Mouse (Mus musculus): ENCODE results near the gene Amz1. TPM values are rescaled to one million over a fixed set of nuclear protein-coding genes. Genes with fewer than 3 reads are reported as not detected.

Amz1 gene
- polyA plus RNA-seq, 1 experiment from 2014 or later: 0.38 TPM

GRCm38 (mm10) chr5:140798158-140798557 is 74.2 kb downstream of the Amz1 start:
- ATAC-seq (ENCODE audit: insufficient read depth, low FRiP score, low TSS enrichment) (no peak), DNase-seq (ENCODE audit: low spot score) (no peak)
- Histone ChIP-seq H3K27ac (ENCODE audit: low read depth, low read length) (no peak overlapping the region), H3K27me3 (ENCODE audit: control insufficient read depth, insufficient read depth, low read length) (no peaks in the 10 kb centered on the region), H3K9me3 (ENCODE audit: control insufficient read depth, low read length) (no peaks in the 10 kb centered on the region), H3K4me2 (ENCODE audit: low read depth) (no peak overlapping the region), H3K4me3 (ENCODE audit: low read depth, low read length) (no peak overlapping the region), H3K9ac (ENCODE audit: low read length) (no peak overlapping the region), H3K36me3 (ENCODE audit: control insufficient read depth, insufficient read depth, low read length) (no peaks in the 10 kb centered on the region), H3K4me1 (ENCODE audit: control insufficient read depth, insufficient read depth, low read length) (no peaks in the 10 kb centered on the region)
- WGBS: 90% methylated on average over 7 of the region's 7 CpGs

GRCm38 (mm10) chr5:140798775-140799174 is 74.8 kb downstream of the Amz1 start:
- Histone ChIP-seq H3K36me3 (ENCODE audit: control insufficient read depth, insufficient read depth, low read length) (no peaks in the 10 kb centered on the region), H3K9ac (ENCODE audit: low read length) (no peak overlapping the region), H3K4me2 (ENCODE audit: low read depth) (no peak overlapping the region), H3K27ac (ENCODE audit: low read depth, low read length) (no peak overlapping the region), H3K9me3 (ENCODE audit: control insufficient read depth, low read length) (no peaks in the 10 kb centered on the region), H3K4me1 (ENCODE audit: control insufficient read depth, insufficient read depth, low read length) (no peaks in the 10 kb centered on the region), H3K27me3 (ENCODE audit: control insufficient read depth, insufficient read depth, low read length) (no peaks in the 10 kb centered on the region), H3K4me3 (ENCODE audit: low read depth, low read length) (no peak overlapping the region)
- WGBS: 75% methylated on average over 4 of the region's 5 CpGs
- ATAC-seq (ENCODE audit: insufficient read depth, low FRiP score, low TSS enrichment) (no peak), DNase-seq (ENCODE audit: low spot score) (no peak)

- Histone ChIP-seq H3K9ac (ENCODE audit: low read length) (no peak overlapping the region), H3K36me3 (ENCODE audit: control insufficient read depth, insufficient read depth, low read length) (no peaks in the 10 kb centered on the region), H3K4me1 (ENCODE audit: control insufficient read depth, insufficient read depth, low read length) (no peaks in the 10 kb centered on the region), H3K4me2 (ENCODE audit: low read depth) (no peak overlapping the region), H3K27me3 (ENCODE audit: control insufficient read depth, insufficient read depth, low read length) (no peaks in the 10 kb centered on the region), H3K4me3 (ENCODE audit: low read depth, low read length) (no peak overlapping the region), H3K27ac (ENCODE audit: low read depth, low read length) (no peak overlapping the region), H3K9me3 (ENCODE audit: control insufficient read depth, low read length) (no peaks in the 10 kb centered on the region)
- no peak for DNase-seq (ENCODE audit: low spot score)
- 74% methylated on average over 2 of the region's 2 CpGs for WGBS
- no peak for ATAC-seq (ENCODE audit: insufficient read depth, low FRiP score, low TSS enrichment)
These were observed 75.3 kb downstream of the Amz1 start for GRCm38 (mm10) chr5:140799190-140799589.

GRCm38 (mm10) chr5:140800288-140800923 is 76.5 kb downstream of the Amz1 start:
- Histone ChIP-seq H3K4me2 (ENCODE audit: low read depth) (no peak overlapping the region), H3K4me1 (ENCODE audit: control insufficient read depth, insufficient read depth, low read length) (no peaks in the 10 kb centered on the region), H3K27ac (ENCODE audit: low read depth, low read length) (no peak overlapping the region), H3K36me3 (ENCODE audit: control insufficient read depth, insufficient read depth, low read length) (no peaks in the 10 kb centered on the region), H3K9ac (ENCODE audit: low read length) (no peak overlapping the region), H3K4me3 (ENCODE audit: low read depth, low read length) (no peak overlapping the region), H3K27me3 (ENCODE audit: control insufficient read depth, insufficient read depth, low read length) (no peaks in the 10 kb centered on the region), H3K9me3 (ENCODE audit: control insufficient read depth, low read length) (no peaks in the 10 kb centered on the region)
- no peak for ATAC-seq (ENCODE audit: insufficient read depth, low FRiP score, low TSS enrichment)
- DNase-seq (ENCODE audit: low spot score): no peak
- 91% methylated on average over 6 of the region's 6 CpGs for WGBS

GRCm38 (mm10) chr5:140801782-140802181 is 77.9 kb downstream of the Amz1 start:
- no peak overlapping the region for H3K4me2 ChIP-seq (ENCODE audit: low read depth)
- no peak overlapping the region for H3K9ac ChIP-seq (ENCODE audit: low read length)
- no peaks in the 10 kb centered on the region for H3K27me3 ChIP-seq (ENCODE audit: control insufficient read depth, insufficient read depth, low read length)
- no peak overlapping the region for H3K4me3 ChIP-seq (ENCODE audit: low read depth, low read length)
- H3K9me3 ChIP-seq (ENCODE audit: control insufficient read depth, low read length): no peaks in the 10 kb centered on the region
- WGBS: 83% methylated on average over 5 of the region's 5 CpGs
- no peaks in the 10 kb centered on the region for H3K36me3 ChIP-seq (ENCODE audit: control insufficient read depth, insufficient read depth, low read length)
- no peak for ATAC-seq (ENCODE audit: insufficient read depth, low FRiP score, low TSS enrichment)
- no peak for DNase-seq (ENCODE audit: low spot score)
- H3K27ac ChIP-seq (ENCODE audit: low read depth, low read length): no peak overlapping the region
- peaks cover 4% of the 10 kb centered on the region; the same call in 1 of the 2 replicates for H3K4me1 ChIP-seq (ENCODE audit: control insufficient read depth, insufficient read depth, low read length)

GRCm38 (mm10) chr5:140806252-140806651 is 82.3 kb downstream of the Amz1 start:
- peaks cover 4% of the 10 kb centered on the region; the same call in 1 of the 2 replicates for H3K4me1 ChIP-seq (ENCODE audit: control insufficient read depth, insufficient read depth, low read length)
- H3K27ac ChIP-seq (ENCODE audit: low read depth, low read length): no peak overlapping the region
- no peaks in the 10 kb centered on the region for H3K36me3 ChIP-seq (ENCODE audit: control insufficient read depth, insufficient read depth, low read length)
- 83% methylated on average over 2 of the region's 2 CpGs for WGBS
- no peak overlapping the region for H3K4me3 ChIP-seq (ENCODE audit: low read depth, low read length)
- ATAC-seq (ENCODE audit: insufficient read depth, low FRiP score, low TSS enrichment) (no peak), DNase-seq (ENCODE audit: low spot score) (no peak)
- no peak overlapping the region for H3K4me2 ChIP-seq (ENCODE audit: low read depth)
- H3K9me3 ChIP-seq (ENCODE audit: control insufficient read depth, low read length): no peaks in the 10 kb centered on the region
- no peaks in the 10 kb centered on the region for H3K27me3 ChIP-seq (ENCODE audit: control insufficient read depth, insufficient read depth, low read length)
- H3K9ac ChIP-seq (ENCODE audit: low read length): no peak overlapping the region

GRCm38 (mm10) chr5:140806939-140807338 is 83.0 kb downstream of the Amz1 start:
- Histone ChIP-seq H3K4me1 (ENCODE audit: control insufficient read depth, insufficient read depth, low read length) (peaks cover 4% of the 10 kb centered on the region; the same call in 1 of the 2 replicates), H3K27me3 (ENCODE audit: control insufficient read depth, insufficient read depth, low read length) (no peaks in the 10 kb centered on the region), H3K36me3 (ENCODE audit: control insufficient read depth, insufficient read depth, low read length) (no peaks in the 10 kb centered on the region), H3K27ac (ENCODE audit: low read depth, low read length) (no peak overlapping the region), H3K9ac (ENCODE audit: low read length) (no peak overlapping the region), H3K4me3 (ENCODE audit: low read depth, low read length) (no peak overlapping the region), H3K9me3 (ENCODE audit: control insufficient read depth, low read length) (no peaks in the 10 kb centered on the region), H3K4me2 (ENCODE audit: low read depth) (no peak overlapping the region)
- DNase-seq (ENCODE audit: low spot score) (no peak), ATAC-seq (ENCODE audit: insufficient read depth, low FRiP score, low TSS enrichment) (no peak)
- 56% methylated on average over 2 of the region's 2 CpGs for WGBS

Other genes with a start within 250 kb of the Amz1 start
- 14.4 and 15.5 TPM in 2 replicates for gene Chst12, start 218.6 kb upstream of the Amz1 start, polyA plus RNA-seq (2014; fragmentation: Nextera tagmentation; extraction: Ambion mirVana)
- gene Grifin, start 159.1 kb upstream of the Amz1 start, polyA plus RNA-seq (2014; fragmentation: Nextera tagmentation; extraction: Ambion mirVana): not detected in 2 replicates
- 35.4 and 37.5 TPM in 2 replicates for gene Lfng, start 116.8 kb upstream of the Amz1 start, polyA plus RNA-seq (2014; fragmentation: Nextera tagmentation; extraction: Ambion mirVana)
- 61.0 and 65.0 TPM in 2 replicates for gene Ttyh3, start 75.1 kb upstream of the Amz1 start, polyA plus RNA-seq (2014; fragmentation: Nextera tagmentation; extraction: Ambion mirVana)
- gene Iqce, start 21.7 kb upstream of the Amz1 start, polyA plus RNA-seq (2014; fragmentation: Nextera tagmentation; extraction: Ambion mirVana): 18.3 and 18.4 TPM in 2 replicates
- 15.1 and 15.9 TPM in 2 replicates for gene Brat1, start 19.1 kb upstream of the Amz1 start, polyA plus RNA-seq (2014; fragmentation: Nextera tagmentation; extraction: Ambion mirVana)
- gene Gna12, start 106.3 kb downstream of the Amz1 start, polyA plus RNA-seq (2014; fragmentation: Nextera tagmentation; extraction: Ambion mirVana): 60.3 and 65.0 TPM in 2 replicates